Mouse (Mus musculus) MEL (cell line): ENCODE results near the gene Zmynd10. TPM values are rescaled to one million over a fixed set of nuclear protein-coding genes. Genes with fewer than 3 reads are reported as not detected.

Source experiments
- DNase-seq: peaks from one replicate; pipeline ENCODE4 v3.0.0; 2011; ENCODE audit warnings: low read depth, low spot score
- H3K27ac ChIP-seq: 2 replicates; pipeline ENCODE4 v1.5.1; 2012; ENCODE audit warnings: low read depth, mild to moderate bottlenecking, control low read depth, low read length, moderate library complexity; ENCODE audit not compliant: control insufficient read depth
- H3K27me3 ChIP-seq, 2 experiments: fragments of 150-350 bp in 1 of 2; sonication (generic) in 1 of 2; 2 replicates each; pipeline ENCODE4 v1.6.1; 2012; ENCODE audit warnings: low read length in 2 of 2, mild to moderate bottlenecking in 2 of 2, improper control_type of control experiment in 1 of 2, moderate library complexity in 1 of 2; ENCODE audit not compliant: insufficient read depth in 2 of 2, control insufficient read depth in 1 of 2
- H3K36me3 ChIP-seq, 2 experiments: 2 replicates each; pipeline ENCODE4 v1.6.1; 2012 to 2014; ENCODE audit warnings: low read length in 2 of 2, improper control_type of control experiment in 1 of 2, inconsistent platforms in 1 of 2, mild to moderate bottlenecking in 1 of 2; ENCODE audit not compliant: insufficient read depth in 2 of 2, control insufficient read depth in 1 of 2
- H3K4me1 ChIP-seq, 2 experiments: fragments of 150-350 bp in 1 of 2; sonication (generic) in 1 of 2; 2 replicates each; pipeline ENCODE4 v1.6.1; 2012; ENCODE audit warnings: low read length in 2 of 2, improper control_type of control experiment in 1 of 2, mild to moderate bottlenecking in 1 of 2; ENCODE audit not compliant: insufficient read depth in 2 of 2, control insufficient read depth in 1 of 2
- H3K4me3 ChIP-seq, 2 experiments: fragments of 150-350 bp in 1 of 2; sonication (generic) in 1 of 2; 2 replicates each; pipeline ENCODE4 v1.5.1; 2012; ENCODE audit warnings: low read depth in 2 of 2, low read length in 2 of 2, mild to moderate bottlenecking in 2 of 2, moderate library complexity in 2 of 2, control low read depth in 1 of 2, improper control_type of control experiment in 1 of 2; ENCODE audit not compliant: control insufficient read depth in 1 of 2, insufficient read depth in 1 of 2
- H3K79me2 ChIP-seq: 2 replicates; pipeline ENCODE4 v1.6.1; 2012; ENCODE audit warnings: mild to moderate bottlenecking, low read length, moderate library complexity; ENCODE audit not compliant: control insufficient read depth, poor library complexity, insufficient read depth
- H3K9ac ChIP-seq: 2 replicates; pipeline ENCODE4 v1.6.1; 2012; ENCODE audit warnings: low read depth, mild to moderate bottlenecking, control low read depth, low read length, moderate library complexity; ENCODE audit not compliant: control insufficient read depth, poor library complexity, severe bottlenecking
- H3K9me3 ChIP-seq: fragments of 150-350 bp; sonication (generic); replicated peaks from 2 replicates; pipeline ENCODE4 v1.6.1; 2012; ENCODE audit warnings: mild to moderate bottlenecking, low read length, improper control_type of control experiment, moderate library complexity; ENCODE audit not compliant: insufficient read depth
- CHD2 ChIP-seq: IDR thresholded peaks from 2 replicates; pipeline ENCODE4 v1.6.1; 2011; ENCODE audit warnings: low read length, improper control_type of control experiment
- E2F4 ChIP-seq: IDR thresholded peaks from 2 replicates; pipeline ENCODE4 v1.6.1; 2011; ENCODE audit warnings: low read depth, low read length, improper control_type of control experiment, borderline replicate concordance
- EP300 ChIP-seq, 2 experiments: IDR thresholded peaks; 2 replicates each; pipeline ENCODE4 v1.6.1; 2011; ENCODE audit warnings: improper control_type of control experiment in 2 of 2, low read length in 2 of 2, low read depth in 1 of 2, mild to moderate bottlenecking in 1 of 2
- ETS1 ChIP-seq: IDR thresholded peaks from 2 replicates; pipeline ENCODE4 v1.6.1; 2012; ENCODE audit warnings: low read depth, mild to moderate bottlenecking, inconsistent platforms, low read length, improper control_type of control experiment, moderate library complexity
- GATA1 ChIP-seq: IDR thresholded peaks from 2 replicates; pipeline ENCODE4 v1.6.1; 2011; ENCODE audit warnings: low read depth, low read length, improper control_type of control experiment
- JUND ChIP-seq: IDR thresholded peaks from 2 replicates; pipeline ENCODE4 v1.6.1; 2011; ENCODE audit warnings: low read depth, mild to moderate bottlenecking, improper control_type of control experiment, low read length
- MAX ChIP-seq: IDR thresholded peaks from 2 replicates; pipeline ENCODE4 v1.6.1; 2011; ENCODE audit warnings: low read length, improper control_type of control experiment
- MAZ ChIP-seq: IDR thresholded peaks from 2 replicates; pipeline ENCODE4 v1.6.1; 2012; ENCODE audit warnings: low read depth, mild to moderate bottlenecking, inconsistent platforms, low read length, improper control_type of control experiment
- MXI1 ChIP-seq: IDR thresholded peaks from 2 replicates; pipeline ENCODE4 v1.6.1; 2011; ENCODE audit warnings: mild to moderate bottlenecking, low read depth, low read length, improper control_type of control experiment
- MYB ChIP-seq: IDR thresholded peaks from 2 replicates; pipeline ENCODE4 v1.6.1; 2011; ENCODE audit warnings: mild to moderate bottlenecking, low read depth, low read length, improper control_type of control experiment
- POLR2A ChIP-seq, 2 experiments: IDR thresholded peaks; 2 replicates each; pipeline ENCODE4 v1.6.1; 2011 to 2012; ENCODE audit warnings: low read length in 2 of 2, mild to moderate bottlenecking in 2 of 2, control low read depth in 1 of 2, improper control_type of control experiment in 1 of 2, low read depth in 1 of 2, moderate library complexity in 1 of 2; ENCODE audit not compliant: control insufficient read depth in 1 of 2, insufficient read depth in 1 of 2, poor library complexity in 1 of 2
- POLR2AphosphoS2 ChIP-seq: IDR thresholded peaks from 2 replicates; pipeline ENCODE4 v1.6.1; 2011; ENCODE audit warnings: low read length, improper control_type of control experiment
- RCOR1 ChIP-seq: IDR thresholded peaks from 2 replicates; pipeline ENCODE4 v1.6.1; 2012; ENCODE audit warnings: low read depth, mild to moderate bottlenecking, inconsistent platforms, low read length, improper control_type of control experiment
- SMC3 ChIP-seq: IDR thresholded peaks from 2 replicates; pipeline ENCODE4 v1.6.1; 2011; ENCODE audit warnings: low read depth, low read length, improper control_type of control experiment
- TAL1 ChIP-seq: IDR thresholded peaks from 2 replicates; pipeline ENCODE4 v1.6.1; 2012; ENCODE audit warnings: mild to moderate bottlenecking, inconsistent platforms, low read length, moderate library complexity, mixed read lengths
- TBP ChIP-seq: IDR thresholded peaks from 2 replicates; pipeline ENCODE4 v1.8.0; 2011; ENCODE audit warnings: low read depth, low read length, improper control_type of control experiment
- TCF12 ChIP-seq: IDR thresholded peaks from 2 replicates; pipeline ENCODE4 v1.6.1; 2014; ENCODE audit warnings: low read depth, mild to moderate bottlenecking, inconsistent platforms, low read length, improper control_type of control experiment, moderate library complexity
- ZC3H11A ChIP-seq: IDR thresholded peaks from 2 replicates; pipeline ENCODE4 v1.6.1; 2012; ENCODE audit warnings: low read depth, mild to moderate bottlenecking, inconsistent platforms, low read length, improper control_type of control experiment
- ZKSCAN1 ChIP-seq: IDR thresholded peaks from 2 replicates; pipeline ENCODE4 v1.6.1; 2012; ENCODE audit warnings: low read depth, mild to moderate bottlenecking, inconsistent platforms, low read length, improper control_type of control experiment, moderate library complexity
- ZNF384 ChIP-seq: IDR thresholded peaks from 2 replicates; pipeline ENCODE4 v1.6.1; 2012; ENCODE audit warnings: low read depth, mild to moderate bottlenecking, inconsistent platforms, low read length, improper control_type of control experiment
- polyA plus RNA-seq, 2 experiments: library from polyadenylated mRNA; stranded (reverse) in 1 of 2; unstranded in 1 of 2; fragments of >175 nt in 1 of 2; fragments of >200 nt in 1 of 2; gene quantifications; 2 replicates each; pipeline versions ENCODE4 v1.2.1 to v1.2.4; 2012; ENCODE audit warnings: low replicate concordance in 2 of 2, low read depth in 1 of 2; ENCODE audit not compliant: insufficient read length in 2 of 2, insufficient read depth in 1 of 2, missing spikeins in 1 of 2
- total RNA-seq: library from RNA; depleted of rRNA; stranded (reverse); fragments of 300-350 nt; gene quantifications from 2 replicates; pipeline ENCODE4 v1.2.3, GENCODE M21; 2012

Zmynd10 gene
- total and polyA plus RNA-seq, 3 experiments, result 0.31 to 0.85 TPM; not detected in 1

DNA sequence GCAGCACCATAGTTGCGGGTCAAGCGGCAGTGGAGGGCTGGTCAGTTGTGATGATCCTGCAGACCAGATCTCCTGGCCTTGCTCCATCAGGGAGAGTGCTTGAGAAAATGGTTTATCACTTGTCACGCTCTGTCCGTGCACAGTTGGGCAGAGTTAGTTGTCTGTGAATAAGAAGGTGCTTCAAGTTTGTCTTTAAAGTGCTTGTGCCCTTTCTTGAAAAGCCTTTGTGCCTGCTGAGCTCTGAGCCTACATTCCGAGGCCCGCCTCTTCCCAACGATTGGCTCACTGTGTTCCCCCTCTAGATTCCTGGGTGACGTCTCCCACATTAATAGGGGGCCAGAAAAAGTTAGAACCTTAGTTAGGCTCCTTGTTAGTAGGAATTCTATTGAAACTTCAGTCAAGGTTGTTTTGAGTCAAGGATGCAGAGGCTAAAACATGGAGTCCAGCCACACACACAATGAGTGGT is 4.8 kb downstream of the Zmynd10 start (continued):
- TF ChIP-seq SMC3, result no peak
- TF ChIP-seq CHD2, result no peak
- peak in 1 of 2 experiments; percentile 28; a peak in 1 of 4 replicates for TF ChIP-seq POLR2A (IDR thresholded peaks at IDR 0.05; ENCODE audit: control insufficient read depth in 1 of 2, insufficient read depth in 1 of 2, low read depth in 1 of 2, low read length in 2 of 2, poor library complexity in 1 of 2)
- TF ChIP-seq MYB, result no peak
- no peak for TF ChIP-seq ZKSCAN1
- no peak for TF ChIP-seq TAL1
- TF ChIP-seq TCF12, result no peak
- TF ChIP-seq E2F4, result no peak
- TF ChIP-seq RCOR1, result no peak
- TF ChIP-seq POLR2AphosphoS2, result no peak
- TF ChIP-seq, all 39 proteins: peak for 5

DNA sequence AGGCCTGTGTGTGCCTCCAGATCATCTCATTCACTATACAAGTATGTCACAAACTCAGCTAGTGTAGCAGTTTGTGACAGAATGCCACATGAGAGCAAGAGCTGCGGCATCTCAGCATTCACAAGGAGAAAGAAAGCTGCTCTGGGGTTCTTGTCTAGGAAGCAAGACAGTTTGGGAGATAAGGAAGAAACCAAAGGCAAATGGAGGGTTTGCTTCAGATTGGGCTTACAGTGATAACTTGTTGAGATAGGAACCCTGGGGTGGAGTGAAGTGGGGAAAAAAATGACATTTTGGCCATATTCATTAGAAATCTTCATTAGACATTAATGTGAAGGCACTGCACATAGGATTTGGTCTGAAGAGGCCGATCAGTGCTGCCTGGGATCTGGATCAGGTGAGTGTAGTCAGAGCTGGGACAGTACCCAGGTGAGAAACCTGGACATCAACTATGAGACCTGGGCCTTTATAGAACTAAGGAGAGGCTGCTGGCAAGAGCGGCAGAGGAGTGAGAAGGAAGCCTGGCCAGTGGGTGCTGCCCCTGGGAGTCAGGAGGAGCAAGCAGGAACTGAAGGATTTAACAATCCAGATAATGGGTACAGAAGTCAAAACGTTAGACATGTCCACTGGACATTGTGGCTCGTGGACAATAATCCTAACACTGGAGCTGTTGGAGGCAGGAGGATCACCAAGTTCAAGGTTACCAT is 5.7 kb downstream of the Zmynd10 start:
- peaks cover 10 to 33% of the 10 kb centered on the region in 2 experiments for H3K4me1 ChIP-seq

DNA sequence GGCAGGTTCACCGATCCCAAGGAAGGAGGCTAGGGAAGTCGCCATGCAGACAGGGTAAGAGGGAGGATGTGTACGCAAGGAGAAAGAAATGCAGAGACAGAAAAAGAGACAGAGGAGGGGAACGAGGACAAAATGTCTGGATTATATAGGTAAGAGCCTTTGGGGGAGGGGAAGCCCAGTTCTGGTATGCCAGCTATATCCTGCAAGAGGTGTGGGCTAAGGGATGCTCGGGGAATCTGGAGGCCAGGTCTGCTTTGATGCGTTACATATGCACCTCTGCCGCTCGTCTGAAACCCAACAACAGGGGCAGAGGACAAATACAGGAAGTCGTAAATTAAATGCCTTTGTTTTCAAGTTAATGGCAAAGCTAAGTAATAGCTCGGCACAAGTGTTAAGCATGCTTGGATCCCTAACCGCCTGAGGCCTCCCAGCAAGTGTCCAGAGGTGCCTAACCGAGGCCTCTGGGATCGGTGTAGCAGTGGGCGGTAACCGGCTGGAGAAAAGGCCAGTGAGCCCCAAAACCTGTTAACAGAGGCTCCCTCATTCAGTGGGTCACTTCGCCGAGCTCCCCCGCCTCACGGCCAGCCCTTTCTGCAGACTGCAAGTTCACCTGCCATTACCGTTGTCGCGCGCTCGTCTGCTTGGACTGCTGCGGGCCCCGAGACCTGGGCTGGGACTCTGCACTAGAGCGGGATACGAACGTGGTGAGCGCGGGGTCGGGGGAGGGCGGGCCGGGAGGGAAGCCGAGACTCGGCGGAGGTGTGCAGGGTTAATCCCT is 6.6 kb downstream of the Zmynd10 start:
- peak; percentile 20; the same call in 1 of the 2 replicates for TF ChIP-seq RCOR1
- TF ChIP-seq MAZ, result 0 out of 2 replicates have a peak, but pooled peaks have one; percentile 8
- no peak; the same call in 1 of the 2 replicates for TF ChIP-seq E2F4
- H3K4me3 ChIP-seq, result peak overlapping the region; percentile 65 to 82
- no peaks in the 10 kb centered on the region for H3K27me3 ChIP-seq
- no peaks in the 10 kb centered on the region for H3K9me3 ChIP-seq
- H3K36me3 ChIP-seq, result peaks cover 3 to 29% of the 10 kb centered on the region in 2 experiments; a peak in 3 of 4 replicates
- peak overlapping the region; percentile 85 for H3K9ac ChIP-seq
- H3K79me2 ChIP-seq, result peaks cover 35% of the 10 kb centered on the region
- peak; percentile 68 for DNase-seq
- H3K4me1 ChIP-seq, result peaks cover 10 to 33% of the 10 kb centered on the region in 2 experiments
- peak overlapping the region; percentile 66 for H3K27ac ChIP-seq

More for the DNA sequence above, 5.7 kb downstream of the Zmynd10 start:
- Histone ChIP-seq H3K27me3 (no peaks in the 10 kb centered on the region), H3K79me2 (peaks cover 35% of the 10 kb centered on the region), H3K9ac (peak overlapping the region; percentile 85), H3K27ac (peak overlapping the region; percentile 11; the same call in 1 of the 2 replicates), H3K36me3 (peaks cover 3 to 29% of the 10 kb centered on the region in 2 experiments; a peak in 3 of 4 replicates), H3K9me3 (no peaks in the 10 kb centered on the region), H3K4me3 (peak overlapping the region; percentile 65 to 82)
- peak; percentile 54; the same call in 1 of the 2 replicates for TF ChIP-seq MXI1
- peak; percentile 36; the same call in 1 of the 2 replicates for TF ChIP-seq MAZ
- no peak for TF ChIP-seq MAX
- TF ChIP-seq ETS1, result 0 out of 2 replicates have a peak, but pooled peaks have one; percentile 25
- TF ChIP-seq EP300 (IDR thresholded peaks at IDR 0.05; ENCODE audit: low read depth in 1 of 2, low read length in 2 of 2), result peak in 1 of 2 experiments; percentile 49; a peak in 2 of 4 replicates
- TF ChIP-seq MYB, result no peak
- TF ChIP-seq GATA1, result peak; percentile 54
- TF ChIP-seq ZC3H11A, result no peak
- TF ChIP-seq RCOR1, result peak; percentile 98
- TF ChIP-seq TBP, result 0 out of 2 replicates have a peak, but pooled peaks have one; percentile 10
- TF ChIP-seq ZNF384, result peak; percentile 54; the same call in 1 of the 2 replicates
- no peak for TF ChIP-seq JUND
- DNase-seq, result peak; percentile 54
